Mouse (Mus musculus) urinary bladder, postnatal 10 days (tissue): ENCODE data around the gene Josd1.
A peak's percentile ranks its signal among the peaks of the same experiment; 100 is the strongest.

ENCODE experiments used
- DNase-seq: peaks from one replicate; pipeline ENCODE4 v3.0.0; 2022; ENCODE audit warnings: low spot score

The Josd1 gene

DNA sequence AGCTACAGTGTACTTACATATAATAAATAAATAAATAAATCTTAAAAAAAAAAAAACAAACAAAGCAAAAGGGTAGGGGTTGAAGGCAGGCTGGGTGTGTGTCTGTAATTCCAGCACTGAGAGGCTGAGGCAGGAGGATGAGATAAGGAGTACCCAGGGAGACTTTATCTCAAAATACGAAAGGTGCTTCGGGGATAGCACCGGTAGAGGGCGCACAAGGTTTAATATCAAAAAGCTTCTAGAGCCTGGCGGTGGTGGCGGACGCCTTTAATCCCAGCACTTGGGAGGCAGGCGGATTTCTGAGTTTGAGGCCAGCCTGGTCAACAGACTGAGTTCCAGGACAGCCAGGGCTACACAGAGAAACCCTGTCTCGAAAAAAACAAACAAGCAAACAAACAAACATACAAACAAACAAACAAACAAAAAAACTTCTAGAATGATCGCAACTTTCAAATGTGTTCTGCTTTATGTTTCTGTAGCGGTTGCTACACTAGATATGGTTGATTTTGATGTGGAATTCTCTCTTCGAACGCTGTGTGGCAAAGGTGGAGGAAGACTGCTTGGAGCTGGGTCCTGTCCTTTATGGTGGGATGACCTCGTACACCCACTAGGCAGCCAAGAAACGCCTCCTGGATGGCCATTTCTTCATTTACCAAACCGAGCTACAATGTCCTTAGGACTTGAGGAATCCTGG lies 29.7 kb downstream of the Josd1 start:
- DNase-seq, result peak; percentile 48

GRCm38 (mm10) chr15:79656451-79656850 lies 31.3 kb downstream of the Josd1 start:
- no peak for DNase-seq

DNA sequence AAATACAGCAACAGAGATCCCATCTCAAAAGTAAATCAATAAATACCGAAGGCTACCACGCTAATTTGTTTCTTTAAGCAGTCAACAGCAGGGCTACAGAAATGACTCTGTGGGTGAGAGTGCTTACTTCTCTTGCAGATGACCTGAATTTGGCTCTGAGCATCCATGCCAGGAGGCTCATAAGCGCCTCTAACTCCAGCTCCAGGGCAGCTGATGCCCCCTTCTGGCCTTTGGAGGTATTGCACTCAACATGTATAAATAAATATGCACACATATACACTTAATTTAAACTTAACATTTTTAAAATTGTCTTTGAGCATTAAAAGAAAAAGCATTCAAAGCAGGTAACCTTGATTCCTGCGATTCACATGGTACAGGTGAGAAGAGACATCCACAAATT lies 36.2 kb downstream of the Josd1 start:
- no peak for DNase-seq

GRCm38 (mm10) chr15:79650569-79650968 lies 37.1 kb downstream of the Josd1 start:
- no peak for DNase-seq

DNA sequence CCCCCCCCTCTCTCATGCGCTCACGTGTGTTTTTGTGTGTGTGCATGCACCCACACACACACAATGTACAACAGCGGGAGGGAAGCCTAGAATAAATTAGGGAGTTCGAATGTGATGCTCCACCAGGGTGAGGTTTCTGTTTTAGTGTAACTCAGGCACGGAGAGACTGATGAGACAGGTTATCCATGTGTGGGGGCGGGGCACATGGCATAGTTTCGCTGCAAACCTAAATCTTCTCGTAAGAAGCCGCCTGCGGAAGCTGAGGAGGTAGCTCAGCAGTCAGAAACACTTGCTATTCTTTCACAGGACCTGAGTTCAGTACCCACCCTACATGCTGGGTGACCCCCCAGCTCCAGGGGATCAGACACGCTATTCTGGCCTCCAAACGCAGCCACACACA lies 39.6 kb downstream of the Josd1 start:
- DNase-seq, result no peak

DNA sequence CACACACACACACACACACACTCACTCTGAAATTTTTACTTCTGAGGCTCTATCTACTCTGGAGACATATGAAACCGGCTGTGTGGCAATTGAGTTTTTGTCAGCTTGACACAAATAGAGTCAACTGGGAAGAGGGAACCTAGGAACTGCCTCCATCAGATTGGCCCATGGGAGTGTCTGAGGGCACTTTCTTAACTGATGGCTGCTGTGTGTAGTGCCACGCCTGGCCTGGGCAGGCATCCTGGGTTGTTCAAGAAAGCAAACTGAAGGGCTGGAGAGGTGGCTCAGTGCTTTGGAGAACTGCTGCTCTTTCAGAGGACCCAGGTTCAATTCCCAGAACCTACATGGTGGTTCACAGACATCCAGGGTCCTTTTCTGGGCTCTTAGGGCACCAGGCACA lies 42.2 kb downstream of the Josd1 start:
- DNase-seq, result no peak

DNA sequence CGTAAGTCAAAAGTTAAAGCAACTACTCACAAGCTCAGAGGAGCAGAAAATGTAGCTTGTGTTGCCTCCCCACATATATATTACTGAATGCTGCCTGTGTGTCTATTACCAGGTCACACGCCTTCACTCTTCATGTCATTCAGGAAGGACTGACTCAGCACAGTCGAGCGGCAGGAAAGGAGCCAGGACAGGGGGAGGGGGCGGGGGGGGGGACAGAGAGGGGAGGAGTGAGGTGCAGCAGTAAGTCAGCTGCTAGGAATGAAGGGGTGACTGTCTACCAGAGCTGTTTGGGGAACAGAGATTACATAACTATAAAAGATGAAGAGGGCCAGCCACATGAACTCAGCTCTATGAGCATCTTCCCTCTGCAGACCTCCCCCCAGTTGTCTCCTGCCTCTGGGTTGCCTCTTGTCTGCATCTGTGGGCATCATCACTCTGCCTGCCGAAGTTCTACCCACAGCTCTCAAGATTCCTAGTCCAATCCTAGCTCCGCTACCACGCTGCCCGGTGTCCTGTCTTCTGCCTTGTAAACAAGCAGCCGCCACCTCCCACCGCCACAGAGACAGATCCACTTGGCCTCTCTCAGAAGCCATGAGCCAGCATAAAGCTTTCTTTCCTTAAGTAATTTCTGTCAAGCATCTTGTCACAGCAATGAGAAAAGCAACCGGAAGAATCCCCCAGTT lies 46.4 kb downstream of the Josd1 start:
- no peak for DNase-seq

DNA sequence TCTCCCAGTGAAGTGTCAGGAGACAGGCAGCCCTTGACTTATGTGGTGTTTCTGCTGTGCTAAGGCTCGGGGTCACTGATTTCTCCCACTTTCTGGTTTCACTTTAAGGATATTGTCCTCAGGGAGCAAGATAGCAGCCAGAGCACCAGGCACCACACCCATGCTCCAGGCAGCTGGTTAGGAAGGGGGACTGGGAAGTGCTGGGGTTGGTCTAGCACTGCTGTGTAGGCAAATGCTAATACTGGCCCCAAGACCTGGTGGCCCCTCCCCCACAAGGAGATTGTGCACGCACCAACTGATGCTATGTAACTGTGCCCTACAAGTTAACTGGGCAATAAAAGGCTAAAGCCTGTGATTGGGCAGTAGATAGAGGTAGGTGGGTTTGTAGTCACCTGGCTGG lies 57.2 kb downstream of the Josd1 start:
- DNase-seq, result no peak
